Mouse (Mus musculus): ENCODE measurements at regions not wholly inside any gene's neighbourhood (a gene's known extent, or its start where the extent isn't known, plus 50 kb on each side); places are given as distances from the start of the nearest gene placed in this dataset.

DNA sequence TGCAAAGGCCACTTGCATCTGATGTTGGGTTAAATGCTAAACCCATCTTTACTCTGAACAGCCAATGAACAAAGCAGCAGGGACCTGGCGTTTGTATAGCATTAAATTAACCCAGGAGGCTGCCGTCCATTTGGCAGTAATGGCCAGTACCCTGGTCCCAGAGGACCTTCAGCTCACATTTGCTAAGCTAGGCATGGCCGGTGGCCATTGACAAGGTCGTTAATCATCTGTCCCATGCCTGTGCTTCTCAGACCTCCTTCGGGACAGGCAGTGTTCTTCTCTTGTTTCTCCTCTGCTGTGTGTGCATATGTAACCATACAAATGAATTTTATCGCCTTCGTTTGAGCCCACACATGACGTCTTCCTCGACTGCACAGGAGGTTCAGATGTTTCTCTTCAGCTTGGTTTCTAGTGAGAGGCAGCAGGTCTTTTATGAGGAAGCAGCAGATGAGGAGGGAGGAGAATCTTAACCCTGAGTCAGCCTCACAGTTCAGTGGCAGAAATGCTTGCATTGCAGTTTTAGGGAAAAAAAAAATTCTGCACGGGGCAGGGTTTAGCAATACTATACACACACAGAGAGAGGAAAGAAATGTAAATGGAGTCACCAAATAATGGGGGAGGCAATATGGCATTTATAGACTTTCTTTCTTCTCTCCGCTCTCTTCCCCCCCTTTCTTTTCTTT is 235.9 kb downstream of the Med10 start:
- TF ChIP-seq CTCF (IDR thresholded peaks at IDR 0.05; ENCODE audit: extremely low read depth, insufficient read depth, low read length) (no peak), POLR2A (IDR thresholded peaks at IDR 0.05; ENCODE audit: extremely low read depth, insufficient read depth, low read length) (no peak)

Measured in cortical plate, adult 2 months (tissue).